Mouse (Mus musculus): ENCODE results near the gene Nsun3. TPM values are rescaled to one million over a fixed set of nuclear protein-coding genes. Genes with fewer than 3 reads are reported as not detected.
"Not testable (repeated sequence)": the region's sequence is repeated elsewhere in the genome, so short reads cannot be mapped to it uniquely, and the experiment has no call there.

Gene Nsun3
- total RNA-seq, 2 experiments from 2014 or later: 9.1 to 12.4 TPM

- DNase-seq (ENCODE audit: low spot score in 2 of 2): no peak
Measured at GRCm38 (mm10) chr16:62753597-62753996, 33.0 kb downstream of the Nsun3 start.

- no peak for DNase-seq (ENCODE audit: low spot score in 2 of 2)
Measured at GRCm38 (mm10) chr16:62753079-62753478, 33.5 kb downstream of the Nsun3 start.

GRCm38 (mm10) chr16:62745875-62746274 is 40.7 kb downstream of the Nsun3 start:
- DNase-seq (ENCODE audit: low spot score in 2 of 2): no peak

DNA sequence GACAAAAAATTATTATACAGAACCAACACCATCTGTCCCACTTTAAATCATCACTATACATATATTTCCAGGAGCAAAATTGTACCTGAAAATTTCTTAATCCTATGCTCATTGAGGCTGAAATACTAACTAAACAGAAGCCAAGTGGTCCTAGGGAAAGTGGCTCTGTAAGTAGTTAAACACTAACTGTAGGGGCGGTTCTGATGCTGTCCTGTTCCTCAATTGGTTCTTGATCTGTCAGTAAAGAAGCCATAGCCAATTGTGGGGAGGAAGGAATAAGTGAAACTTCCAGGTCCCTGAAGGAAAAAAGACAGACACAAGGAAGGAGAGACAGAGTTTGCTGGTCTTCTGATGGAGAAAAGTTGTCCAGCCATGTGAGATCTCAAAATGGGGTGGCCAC is 52.3 kb downstream of the Nsun3 start:
- DNase-seq (ENCODE audit: low spot score in 2 of 2): no peak

GRCm38 (mm10) chr16:62730291-62730690 is 56.3 kb downstream of the Nsun3 start:
- no peak for DNase-seq (ENCODE audit: low spot score in 2 of 2)

DNA sequence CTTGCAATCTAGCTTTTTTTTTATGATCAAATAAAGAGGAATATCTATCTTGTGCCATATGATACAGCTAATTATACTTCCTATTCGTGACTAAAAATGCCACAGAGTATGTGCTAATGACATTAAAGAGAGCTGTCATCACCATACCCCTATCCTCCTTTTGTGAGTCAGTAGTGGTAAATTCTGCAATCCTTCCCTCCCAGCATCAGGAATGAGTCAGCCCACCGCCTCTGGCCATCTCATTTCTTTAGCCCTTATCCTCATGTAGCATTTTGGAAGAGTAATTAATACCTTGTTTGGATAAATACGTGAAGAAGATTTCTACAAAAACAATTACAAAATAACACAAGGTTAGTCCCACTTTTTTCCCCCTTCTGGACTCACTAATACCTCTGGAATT is 56.8 kb downstream of the Nsun3 start:
- DNase-seq (ENCODE audit: low spot score in 2 of 2): no peak

DNA sequence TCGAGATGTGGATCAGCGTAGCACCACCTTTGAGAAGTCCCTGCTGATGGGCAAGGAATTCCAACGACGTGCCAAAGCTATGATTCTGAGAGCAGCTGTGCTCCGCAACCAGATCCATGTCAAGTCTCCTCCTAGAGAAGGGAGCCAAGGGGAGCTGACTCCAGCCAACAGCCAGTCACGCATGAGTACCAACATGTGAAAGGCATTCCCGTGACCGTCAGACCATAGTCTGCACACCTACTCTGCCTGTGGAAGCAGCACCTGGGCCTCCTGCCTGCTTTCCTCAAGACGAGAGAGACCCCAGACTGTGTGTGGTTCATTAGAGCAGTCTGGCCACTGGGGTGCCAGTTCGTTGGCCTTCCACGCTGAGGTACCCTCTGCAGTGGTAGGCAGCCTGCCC is 68.4 kb downstream of the Nsun3 start:
- DNase-seq (ENCODE audit: low spot score in 2 of 2): not testable (repeated sequence)

DNA sequence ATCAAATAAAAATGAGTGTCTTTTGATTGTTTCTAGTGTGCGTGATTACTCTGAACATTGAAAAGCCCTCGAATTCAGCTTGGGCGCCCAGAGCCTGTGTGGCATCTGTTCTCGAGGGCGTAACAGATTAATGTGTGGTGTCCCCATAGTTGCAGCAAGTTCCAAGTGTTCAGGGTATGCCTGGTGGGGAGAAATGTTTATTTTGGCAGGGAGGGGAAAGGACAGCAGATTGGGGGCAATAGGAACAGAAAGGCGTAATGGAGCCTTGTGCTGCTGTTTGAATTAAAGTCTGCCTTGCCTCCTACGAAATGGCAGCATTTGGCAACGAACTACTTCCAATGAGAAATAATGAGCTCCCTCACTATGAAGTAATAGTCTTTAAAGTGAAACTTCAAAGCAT is 96.2 kb downstream of the Nsun3 start:
- DNase-seq (ENCODE audit: low spot score in 2 of 2): no peak

DNA sequence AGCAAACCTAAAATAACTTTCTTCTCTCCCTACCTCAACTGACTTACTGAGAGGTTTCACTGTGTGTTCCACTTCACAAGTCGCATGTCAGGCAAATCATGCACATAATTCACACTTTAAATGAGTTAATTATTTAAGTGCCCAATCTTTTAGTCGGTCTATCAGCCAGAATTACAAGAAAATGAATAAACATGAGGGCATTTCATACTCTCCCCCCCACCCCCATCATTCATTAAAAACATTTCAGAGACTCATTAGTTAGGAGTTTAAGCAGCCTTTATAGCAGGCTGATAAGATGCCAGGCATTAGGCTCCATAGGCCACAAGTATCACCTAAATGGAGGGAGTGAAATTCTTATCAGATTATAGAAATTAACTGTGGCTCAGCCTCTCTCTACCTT is 100.5 kb downstream of the Nsun3 start:
- DNase-seq (ENCODE audit: low spot score in 2 of 2): no peak

- DNase-seq (ENCODE audit: low spot score in 2 of 2): no peak
Measured at GRCm38 (mm10) chr16:62685494-62685893, 101.1 kb downstream of the Nsun3 start.

Small RNAs within 50 kb of the gene (microRNA-seq; reads per million reads assigned to microRNA genes)
- gene Gm25986: not detected

Other genes starting within 250 kb of the Nsun3 start
- gene Stx19, start 27.9 kb upstream of the Nsun3 start, total RNA-seq (2021): not detected
- 10 to 100 TPM; 13.1 to 14.1 TPM for gene Arl13b, start 60.2 kb upstream of the Nsun3 start, total RNA-seq (2021)
- 10 to 100 TPM; 29.9 to 35.4 TPM for gene Pros1, start 67.5 kb upstream of the Nsun3 start, total RNA-seq (2021)

Data from gastrocnemius, postnatal 4 days (tissue).